Mouse (Mus musculus): ENCODE data around the gene Ptchd4. TPM values are rescaled to one million over a fixed set of nuclear protein-coding genes. Genes with fewer than 3 reads are reported as not detected.

The Ptchd4 gene
- polyA plus RNA-seq (2014; fragmentation: Nextera tagmentation; extraction: Ambion mirVana): 0.12 TPM in 1 of 2 replicates, not detected in the other

GRCm38 (mm10) chr17:42315669-42316611 is at the start of gene Ptchd4:
Gene Ptchd4, plus strand, starts transcription at chr17:42315947.
- Histone ChIP-seq H3K4me3 (ENCODE audit: control insufficient read depth in 1 of 2, insufficient read depth in 1 of 2, low read depth in 1 of 2, low read length in 2 of 2) (peak within 1 kb of the TSS; percentile 55 to 69), H3K9me3 (ENCODE audit: control insufficient read depth, low read length) (no peaks in the 10 kb centered on the region), H3K27me3 (ENCODE audit: control insufficient read depth, insufficient read depth, low read length) (peaks cover 40% of the 10 kb centered on the region), H3K4me1 (ENCODE audit: control insufficient read depth in 2 of 2, insufficient read depth in 2 of 2, low read length in 2 of 2) (peaks cover 3 to 7% of the 10 kb centered on the region in 2 experiments; a peak in 3 of 4 replicates), H3K27ac (replicated peaks in 1 of 2; ENCODE audit: control insufficient read depth in 1 of 2, insufficient read depth in 1 of 2, low read depth in 2 of 2, low read length in 2 of 2) (no peak within 1 kb of the TSS), H3K4me2 (ENCODE audit: low read length) (peak within 1 kb of the TSS; percentile 97), H3K9ac (ENCODE audit: low read length) (peak within 1 kb of the TSS; percentile 59), H3K36me3 (ENCODE audit: control insufficient read depth, insufficient read depth, low read length) (no peaks in the 10 kb centered on the region)
- no peak; the same call in 1 of the 2 replicates for ATAC-seq (ENCODE audit: insufficient number of reproducible peaks, insufficient read depth, low FRiP score, low read depth)
- WGBS: under 1% methylated on average over 55 of the region's 56 CpGs

GRCm38 (mm10) chr17:42276861-42277260 is 38.9 kb upstream of the Ptchd4 start:
- 77% methylated on average over 2 of the region's 2 CpGs for WGBS
- ATAC-seq (ENCODE audit: insufficient number of reproducible peaks, insufficient read depth, low FRiP score, low read depth): no peak
- H3K4me1 ChIP-seq (ENCODE audit: control insufficient read depth in 2 of 2, insufficient read depth in 2 of 2, low read length in 2 of 2): no peaks in the 10 kb centered on the region
- H3K27me3 ChIP-seq (ENCODE audit: control insufficient read depth, insufficient read depth, low read length): no peaks in the 10 kb centered on the region
- no peak overlapping the region for H3K4me2 ChIP-seq (ENCODE audit: low read length)
- no peaks in the 10 kb centered on the region for H3K9me3 ChIP-seq (ENCODE audit: control insufficient read depth, low read length)
- H3K27ac ChIP-seq (replicated peaks in 1 of 2; ENCODE audit: control insufficient read depth in 1 of 2, insufficient read depth in 1 of 2, low read depth in 2 of 2, low read length in 2 of 2): no peak overlapping the region
- H3K4me3 ChIP-seq (ENCODE audit: control insufficient read depth in 1 of 2, insufficient read depth in 1 of 2, low read depth in 1 of 2, low read length in 2 of 2): no peak overlapping the region
- H3K9ac ChIP-seq (ENCODE audit: low read length): no peak overlapping the region
- H3K36me3 ChIP-seq (ENCODE audit: control insufficient read depth, insufficient read depth, low read length): no peaks in the 10 kb centered on the region

GRCm38 (mm10) chr17:42284391-42284790 is 31.4 kb upstream of the Ptchd4 start:
- no peaks in the 10 kb centered on the region for H3K9me3 ChIP-seq (ENCODE audit: control insufficient read depth, low read length)
- no peak overlapping the region for H3K4me2 ChIP-seq (ENCODE audit: low read length)
- no peak overlapping the region for H3K27ac ChIP-seq (replicated peaks in 1 of 2; ENCODE audit: control insufficient read depth in 1 of 2, insufficient read depth in 1 of 2, low read depth in 2 of 2, low read length in 2 of 2)
- no peaks in the 10 kb centered on the region for H3K27me3 ChIP-seq (ENCODE audit: control insufficient read depth, insufficient read depth, low read length)
- H3K9ac ChIP-seq (ENCODE audit: low read length): no peak overlapping the region
- H3K36me3 ChIP-seq (ENCODE audit: control insufficient read depth, insufficient read depth, low read length): no peaks in the 10 kb centered on the region
- WGBS: 60% methylated on average over 1 of the region's 1 CpGs
- ATAC-seq (ENCODE audit: insufficient number of reproducible peaks, insufficient read depth, low FRiP score, low read depth): no peak
- no peaks in the 10 kb centered on the region for H3K4me1 ChIP-seq (ENCODE audit: control insufficient read depth in 2 of 2, insufficient read depth in 2 of 2, low read length in 2 of 2)
- H3K4me3 ChIP-seq (ENCODE audit: control insufficient read depth in 1 of 2, insufficient read depth in 1 of 2, low read depth in 1 of 2, low read length in 2 of 2): no peak overlapping the region

GRCm38 (mm10) chr17:42286255-42286654 is 29.5 kb upstream of the Ptchd4 start:
- Histone ChIP-seq H3K4me3 (ENCODE audit: control insufficient read depth in 1 of 2, insufficient read depth in 1 of 2, low read depth in 1 of 2, low read length in 2 of 2) (no peak overlapping the region), H3K9ac (ENCODE audit: low read length) (no peak overlapping the region), H3K27me3 (ENCODE audit: control insufficient read depth, insufficient read depth, low read length) (no peaks in the 10 kb centered on the region), H3K9me3 (ENCODE audit: control insufficient read depth, low read length) (no peaks in the 10 kb centered on the region), H3K4me2 (ENCODE audit: low read length) (no peak overlapping the region), H3K4me1 (ENCODE audit: control insufficient read depth in 2 of 2, insufficient read depth in 2 of 2, low read length in 2 of 2) (no peaks in the 10 kb centered on the region), H3K27ac (replicated peaks in 1 of 2; ENCODE audit: control insufficient read depth in 1 of 2, insufficient read depth in 1 of 2, low read depth in 2 of 2, low read length in 2 of 2) (no peak overlapping the region), H3K36me3 (ENCODE audit: control insufficient read depth, insufficient read depth, low read length) (no peaks in the 10 kb centered on the region)
- ATAC-seq (ENCODE audit: insufficient number of reproducible peaks, insufficient read depth, low FRiP score, low read depth): no peak
- WGBS: 73% methylated on average over 3 of the region's 3 CpGs

GRCm38 (mm10) chr17:42290341-42290740 is 25.4 kb upstream of the Ptchd4 start:
- no peaks in the 10 kb centered on the region for H3K4me1 ChIP-seq (ENCODE audit: control insufficient read depth in 2 of 2, insufficient read depth in 2 of 2, low read length in 2 of 2)
- H3K36me3 ChIP-seq (ENCODE audit: control insufficient read depth, insufficient read depth, low read length): no peaks in the 10 kb centered on the region
- H3K27me3 ChIP-seq (ENCODE audit: control insufficient read depth, insufficient read depth, low read length): no peaks in the 10 kb centered on the region
- no peak overlapping the region for H3K4me3 ChIP-seq (ENCODE audit: control insufficient read depth in 1 of 2, insufficient read depth in 1 of 2, low read depth in 1 of 2, low read length in 2 of 2)
- H3K9ac ChIP-seq (ENCODE audit: low read length): no peak overlapping the region
- ATAC-seq (ENCODE audit: insufficient number of reproducible peaks, insufficient read depth, low FRiP score, low read depth): no peak
- H3K9me3 ChIP-seq (ENCODE audit: control insufficient read depth, low read length): no peaks in the 10 kb centered on the region
- H3K4me2 ChIP-seq (ENCODE audit: low read length): no peak overlapping the region
- no peak overlapping the region for H3K27ac ChIP-seq (replicated peaks in 1 of 2; ENCODE audit: control insufficient read depth in 1 of 2, insufficient read depth in 1 of 2, low read depth in 2 of 2, low read length in 2 of 2)

- Histone ChIP-seq H3K9me3 (ENCODE audit: control insufficient read depth, low read length) (no peaks in the 10 kb centered on the region), H3K4me3 (ENCODE audit: control insufficient read depth in 1 of 2, insufficient read depth in 1 of 2, low read depth in 1 of 2, low read length in 2 of 2) (no peak overlapping the region), H3K9ac (ENCODE audit: low read length) (no peak overlapping the region), H3K27ac (replicated peaks in 1 of 2; ENCODE audit: control insufficient read depth in 1 of 2, insufficient read depth in 1 of 2, low read depth in 2 of 2, low read length in 2 of 2) (no peak overlapping the region), H3K4me2 (ENCODE audit: low read length) (no peak overlapping the region), H3K27me3 (ENCODE audit: control insufficient read depth, insufficient read depth, low read length) (no peaks in the 10 kb centered on the region), H3K4me1 (ENCODE audit: control insufficient read depth in 2 of 2, insufficient read depth in 2 of 2, low read length in 2 of 2) (no peaks in the 10 kb centered on the region), H3K36me3 (ENCODE audit: control insufficient read depth, insufficient read depth, low read length) (no peaks in the 10 kb centered on the region)
- 33% methylated on average over 5 of the region's 5 CpGs for WGBS
- no peak for ATAC-seq (ENCODE audit: insufficient number of reproducible peaks, insufficient read depth, low FRiP score, low read depth)
These were observed 24.0 kb upstream of the Ptchd4 start for GRCm38 (mm10) chr17:42291793-42292192.

GRCm38 (mm10) chr17:42297986-42298385 is 17.8 kb upstream of the Ptchd4 start:
- no peak overlapping the region for H3K9ac ChIP-seq (ENCODE audit: low read length)
- no peaks in the 10 kb centered on the region for H3K9me3 ChIP-seq (ENCODE audit: control insufficient read depth, low read length)
- H3K36me3 ChIP-seq (ENCODE audit: control insufficient read depth, insufficient read depth, low read length): no peaks in the 10 kb centered on the region
- no peak overlapping the region for H3K4me2 ChIP-seq (ENCODE audit: low read length)
- WGBS: 66% methylated on average over 4 of the region's 4 CpGs
- no peaks in the 10 kb centered on the region for H3K27me3 ChIP-seq (ENCODE audit: control insufficient read depth, insufficient read depth, low read length)
- no peaks in the 10 kb centered on the region for H3K4me1 ChIP-seq (ENCODE audit: control insufficient read depth in 2 of 2, insufficient read depth in 2 of 2, low read length in 2 of 2)
- H3K27ac ChIP-seq (replicated peaks in 1 of 2; ENCODE audit: control insufficient read depth in 1 of 2, insufficient read depth in 1 of 2, low read depth in 2 of 2, low read length in 2 of 2): no peak overlapping the region
- no peak for ATAC-seq (ENCODE audit: insufficient number of reproducible peaks, insufficient read depth, low FRiP score, low read depth)
- H3K4me3 ChIP-seq (ENCODE audit: control insufficient read depth in 1 of 2, insufficient read depth in 1 of 2, low read depth in 1 of 2, low read length in 2 of 2): no peak overlapping the region
